ENCODE assay signal across 8 mouse cellular contexts in genomic region chr4:141142285-141142811, GRCm38 (mm10). TPM values are rescaled to one million over a fixed set of nuclear protein-coding genes. Genes with fewer than 3 reads are reported as not detected.
DNase-seq lines count a peak whose midpoint lies in the region; ATAC-seq and TF ChIP-seq lines count a peak whose summit lies in the region.
"Had no signal": no experiment of that assay in that cellular context is flagged by ENCODE, and none has a peak within 500 bp of the region (broad histone marks: within the 10 kb centered on the region; RNA-seq: fewer than 3 reads in every experiment).

No protein-coding gene starts in this region.

- peak; percentile 82 for DNase-seq in ES-CJ7 (ENCODE audit: low read depth, low spot score)
- DNase-seq in adrenal gland, adult 2 months, result peak; percentile 82
- DNase-seq in heart, postnatal 0 days (ENCODE audit: low spot score), result peak; percentile 77
- DNase-seq in layer of hippocampus, adult 9-10 months (ENCODE audit: low spot score), result peak; percentile 89
- DNase-seq in lung, postnatal 0 days (ENCODE audit: low spot score), result peak; percentile 89
- peak; percentile 61 to 69 for DNase-seq in right cerebral cortex, postnatal 36 days (ENCODE audit: low spot score in 2 of 2)

- H3K27ac ChIP-seq in embryonic facial prominence, embryonic 12.5 days, result 0 out of 2 replicates have a peak overlapping the region, but pooled peaks have one; percentile 6
- peak overlapping the region; percentile 5; the same call in 1 of the 2 replicates for H3K27ac ChIP-seq in heart, postnatal 0 days (ENCODE audit: low read depth)
- H3K27ac ChIP-seq in lung, postnatal 0 days (ENCODE audit: low read length), result no peak overlapping the region
- H3K27ac ChIP-seq: neural tube, embryonic 12.5 days had no signal

- no peak overlapping the region for H3K9ac ChIP-seq in embryonic facial prominence, embryonic 12.5 days
- H3K9ac ChIP-seq in heart, postnatal 0 days (replicated peaks; ENCODE audit: low read depth, low read length), result 0 out of 2 replicates have a peak overlapping the region, but pooled peaks have one; percentile 25
- no peak overlapping the region for H3K9ac ChIP-seq in lung, postnatal 0 days (replicated peaks; ENCODE audit: low read depth)
- H3K9ac ChIP-seq: neural tube, embryonic 12.5 days had no signal

- H3K4me3 ChIP-seq in embryonic facial prominence, embryonic 12.5 days, result no peak overlapping the region
- no peak overlapping the region for H3K4me3 ChIP-seq in heart, postnatal 0 days (ENCODE audit: low read depth, low read length)
- H3K4me3 ChIP-seq in lung, postnatal 0 days (ENCODE audit: low read depth, low read length), result no peak overlapping the region
- H3K4me3 ChIP-seq: neural tube, embryonic 12.5 days had no signal

- ATAC-seq in embryonic facial prominence, embryonic 12.5 days (ENCODE audit: insufficient number of reproducible peaks, insufficient read depth, low FRiP score, low TSS enrichment), result no peak
- ATAC-seq in heart, postnatal 0 days (ENCODE audit: insufficient read depth, low read depth), result no peak
- ATAC-seq in lung, postnatal 0 days, result peak; percentile 11; the same call in 1 of the 2 replicates

- peaks cover 5% of the 10 kb centered on the region for H3K4me1 ChIP-seq in embryonic facial prominence, embryonic 12.5 days
- peaks cover 14% of the 10 kb centered on the region for H3K4me1 ChIP-seq in heart, postnatal 0 days (ENCODE audit: control insufficient read depth, insufficient read depth)
- H3K4me1 ChIP-seq in lung, postnatal 0 days (ENCODE audit: insufficient read depth, low read depth, low read length), result no peaks in the 10 kb centered on the region

- no peak for TF ChIP-seq EP300 in heart, postnatal 0 days (IDR thresholded peaks at IDR 0.05; ENCODE audit: low read depth)
- TF ChIP-seq EP300 in lung, postnatal 0 days (IDR thresholded peaks at IDR 0.05), result no peak

- WGBS in embryonic facial prominence, embryonic 12.5 days, result 26% methylated on average over 9 of the region's 9 CpGs
- WGBS in heart, postnatal 0 days, result 15% methylated on average over 9 of the region's 9 CpGs
- 21% methylated on average over 9 of the region's 9 CpGs for WGBS in lung, postnatal 0 days

- H3K9me3 ChIP-seq in embryonic facial prominence, embryonic 12.5 days, result no peaks in the 10 kb centered on the region
- H3K9me3 ChIP-seq in heart, postnatal 0 days (replicated peaks; ENCODE audit: control insufficient read depth, low read length), result no peaks in the 10 kb centered on the region
- H3K9me3 ChIP-seq in lung, postnatal 0 days (ENCODE audit: low read length), result no peaks in the 10 kb centered on the region
- H3K9me3 ChIP-seq: neural tube, embryonic 12.5 days had no signal

- no peaks in the 10 kb centered on the region for H3K27me3 ChIP-seq in embryonic facial prominence, embryonic 12.5 days
- no peaks in the 10 kb centered on the region for H3K27me3 ChIP-seq in heart, postnatal 0 days (ENCODE audit: control insufficient read depth, insufficient read depth, low read length)
- no peaks in the 10 kb centered on the region for H3K27me3 ChIP-seq in lung, postnatal 0 days (replicated peaks; ENCODE audit: insufficient read depth, low read length)
- H3K27me3 ChIP-seq: neural tube, embryonic 12.5 days had no signal

- peak overlapping the region; percentile 17 for H3K4me2 ChIP-seq in embryonic facial prominence, embryonic 12.5 days (replicated peaks)
- H3K4me2 ChIP-seq in heart, postnatal 0 days (ENCODE audit: low read depth, low read length), result peak overlapping the region; percentile 43; the same call in 1 of the 2 replicates
- peak overlapping the region; percentile 33; the same call in 1 of the 2 replicates for H3K4me2 ChIP-seq in lung, postnatal 0 days (replicated peaks; ENCODE audit: low read depth, low read length)
- H3K4me2 ChIP-seq: neural tube, embryonic 12.5 days had no signal

- H3K36me3 ChIP-seq in embryonic facial prominence, embryonic 12.5 days, result no peaks in the 10 kb centered on the region
- H3K36me3 ChIP-seq in heart, postnatal 0 days (replicated peaks; ENCODE audit: control insufficient read depth, insufficient read depth, low read length), result no peaks in the 10 kb centered on the region
- H3K36me3 ChIP-seq in lung, postnatal 0 days (ENCODE audit: insufficient read depth, low read length), result no peaks in the 10 kb centered on the region
- H3K36me3 ChIP-seq: neural tube, embryonic 12.5 days had no signal

- peak; percentile 89 for TF ChIP-seq CTCF in heart, postnatal 0 days (IDR thresholded peaks at IDR 0.05; ENCODE audit: low read depth)
- TF ChIP-seq CTCF in lung, postnatal 0 days (IDR thresholded peaks at IDR 0.05), result peak; percentile 95

RNA-seq across cellular contexts. Expression of gene Szrd1, which starts 2.8 kb away (rescaled TPM):
- 100 to 1,000 TPM; 130 to 135 TPM for total RNA-seq in adrenal gland, adult 2 months (2021)
- polyA plus RNA-seq in adrenal gland, adult 2 months (2012; rRNA removed), result 65.0 and 75.7 TPM in 2 replicates
- 35.2 and 37.6 TPM in 2 replicates for polyA plus RNA-seq in embryonic facial prominence, embryonic 12.5 days (2016; fragmentation: Nextera tagmentation; extraction: Ambion mirVana)
- 72.9 and 73.8 TPM in 2 replicates for total RNA-seq in heart, postnatal 0 days (2014; rRNA removed; ENCODE audit: low replicate concordance)
- polyA plus RNA-seq in heart, postnatal 0 days (2015; fragmentation: Nextera tagmentation; extraction: Ambion mirVana), result 18.5 and 19.4 TPM in 2 replicates
- 29.3 and 33.4 TPM in 2 replicates for polyA plus RNA-seq in lung, postnatal 0 days (2015; fragmentation: Nextera tagmentation; extraction: Ambion mirVana)

RNA-seq across cellular contexts. Expression of gene Fbxo42, which starts 5.4 kb away (rescaled TPM):
- total RNA-seq in adrenal gland, adult 2 months (2021), result 10 to 100 TPM; 19.9 to 22.2 TPM
- polyA plus RNA-seq in adrenal gland, adult 2 months (2012; rRNA removed), result 11.3 and 11.4 TPM in 2 replicates
- 31.6 and 32.1 TPM in 2 replicates for polyA plus RNA-seq in embryonic facial prominence, embryonic 12.5 days (2016; fragmentation: Nextera tagmentation; extraction: Ambion mirVana)
- 8.2 and 9.5 TPM in 2 replicates for total RNA-seq in heart, postnatal 0 days (2014; rRNA removed; ENCODE audit: low replicate concordance)
- polyA plus RNA-seq in heart, postnatal 0 days (2015; fragmentation: Nextera tagmentation; extraction: Ambion mirVana), result 9.0 and 9.1 TPM in 2 replicates
- 11.1 and 12.7 TPM in 2 replicates for polyA plus RNA-seq in lung, postnatal 0 days (2015; fragmentation: Nextera tagmentation; extraction: Ambion mirVana)

RNA-seq across cellular contexts. Expression of gene Spata21, which starts 54.2 kb away (rescaled TPM):
- not detected for total RNA-seq in adrenal gland, adult 2 months (2021)
- not detected in 2 replicates for polyA plus RNA-seq in adrenal gland, adult 2 months (2012; rRNA removed)
- 0.14 TPM in 1 of 2 replicates, not detected in the other for polyA plus RNA-seq in embryonic facial prominence, embryonic 12.5 days (2016; fragmentation: Nextera tagmentation; extraction: Ambion mirVana)
- not detected in 2 replicates for total RNA-seq in heart, postnatal 0 days (2014; rRNA removed; ENCODE audit: low replicate concordance)
- 0.04 TPM in 1 of 2 replicates, not detected in the other for polyA plus RNA-seq in heart, postnatal 0 days (2015; fragmentation: Nextera tagmentation; extraction: Ambion mirVana)
- 0.13 and 0.27 TPM in 2 replicates for polyA plus RNA-seq in lung, postnatal 0 days (2015; fragmentation: Nextera tagmentation; extraction: Ambion mirVana)
